Mouse (Mus musculus): ENCODE results near the gene Relch. TPM values are rescaled to one million over a fixed set of nuclear protein-coding genes. Genes with fewer than 3 reads are reported as not detected.
"Not testable (repeated sequence)": the region's sequence is repeated elsewhere in the genome, so short reads cannot be mapped to it uniquely, and the experiment has no call there.

Gene Relch
- polyA plus RNA-seq (2017; shearing (Covaris generic)): 10 to 100 TPM; 35.8 to 48.0 (median 45.4) TPM

- ATAC-seq: peak; percentile 93
Measured at GRCm38 (mm10) chr1:105663171-105663961, at the start of gene Relch, which contains the start of gene Pign. Gene Relch (plus strand): TSS chr1:105663861. Gene Pign (minus strand): TSS chr1:105663677.

GRCm38 (mm10) chr1:105630481-105630880 is 33.2 kb upstream of the Relch start:
- ATAC-seq: no peak

GRCm38 (mm10) chr1:105644093-105644492 is 19.6 kb upstream of the Relch start:
- no peak for ATAC-seq

- ATAC-seq: no peak
Measured at GRCm38 (mm10) chr1:105650650-105651049, 13.0 kb upstream of the Relch start.

GRCm38 (mm10) chr1:105653981-105654380 is 9.7 kb upstream of the Relch start:
- no peak for ATAC-seq

- ATAC-seq: peak; percentile 20
Measured at GRCm38 (mm10) chr1:105660015-105660414, 3.6 kb upstream of the Relch start.

- no peak for ATAC-seq
Measured at GRCm38 (mm10) chr1:105662820-105663170, 866 bp upstream of the Relch start.

GRCm38 (mm10) chr1:105663962-105664812 is 526 bp downstream of the Relch start:
- peak; percentile 22 for ATAC-seq

GRCm38 (mm10) chr1:105669700-105670099 is 6.0 kb downstream of the Relch start:
- ATAC-seq: no peak

GRCm38 (mm10) chr1:105674763-105675162 is 11.1 kb downstream of the Relch start:
- ATAC-seq: no peak

GRCm38 (mm10) chr1:105680587-105680986 is 16.9 kb downstream of the Relch start:
- ATAC-seq: peak; percentile 77

- no peak for ATAC-seq
Measured at GRCm38 (mm10) chr1:105685501-105685900, 21.8 kb downstream of the Relch start.

GRCm38 (mm10) chr1:105695581-105695980 is 31.9 kb downstream of the Relch start:
- no peak for ATAC-seq

- no peak for ATAC-seq
Measured at GRCm38 (mm10) chr1:105700984-105701530, 37.4 kb downstream of the Relch start.

GRCm38 (mm10) chr1:105709415-105709814 is 45.8 kb downstream of the Relch start:
- peak; percentile 92 for ATAC-seq

GRCm38 (mm10) chr1:105711227-105711626 is 47.6 kb downstream of the Relch start:
- peak; percentile 33 for ATAC-seq

GRCm38 (mm10) chr1:105712822-105713221 is 49.2 kb downstream of the Relch start:
- ATAC-seq: no peak

- no peak for ATAC-seq
Measured at GRCm38 (mm10) chr1:105718358-105718757, 54.7 kb downstream of the Relch start.

- not testable (repeated sequence) for ATAC-seq
Measured at GRCm38 (mm10) chr1:105729246-105729645, 65.6 kb downstream of the Relch start.

- no peak for ATAC-seq
Measured at GRCm38 (mm10) chr1:105735318-105735717, 71.7 kb downstream of the Relch start.

- ATAC-seq: no peak
Measured at GRCm38 (mm10) chr1:105738334-105738733, 74.7 kb downstream of the Relch start.

GRCm38 (mm10) chr1:105739493-105739892 is 75.8 kb downstream of the Relch start:
- no peak for ATAC-seq

GRCm38 (mm10) chr1:105742481-105742880 is 78.8 kb downstream of the Relch start:
- no peak for ATAC-seq

Data from inflammation-experienced regulatory T-cells, adult 6 months (primary cell).